Mouse (Mus musculus): ENCODE results near the gene Cyp3a57.
"Not testable (repeated sequence)": the region's sequence is repeated elsewhere in the genome, so short reads cannot be mapped to it uniquely, and the experiment has no call there.

The Cyp3a57 gene

DNA sequence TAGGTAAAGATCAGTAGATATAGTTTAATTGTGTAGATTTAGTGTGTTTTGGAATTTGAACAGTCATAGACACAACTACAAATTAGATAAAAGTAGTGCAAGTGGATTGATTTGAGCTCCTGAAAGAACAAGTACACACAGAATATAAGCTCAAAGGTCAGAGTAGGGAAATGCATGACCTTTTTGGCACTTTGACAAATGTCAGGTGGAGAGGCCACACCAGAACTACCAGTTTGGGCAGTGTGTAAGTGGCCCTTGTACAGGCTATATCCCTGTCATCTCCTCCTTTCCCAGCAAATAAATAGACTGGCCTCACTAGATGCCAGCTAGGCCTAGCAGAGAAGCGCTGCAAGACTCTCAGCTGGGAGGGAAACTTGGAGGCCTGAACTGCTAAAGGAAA is at the start of gene Cyp3a57:
Cyp3a57 (plus strand) TSS at position 339 of the 400 bp plus-strand sequence.
- no peak for DNase-seq (ENCODE audit: low read depth)

DNA sequence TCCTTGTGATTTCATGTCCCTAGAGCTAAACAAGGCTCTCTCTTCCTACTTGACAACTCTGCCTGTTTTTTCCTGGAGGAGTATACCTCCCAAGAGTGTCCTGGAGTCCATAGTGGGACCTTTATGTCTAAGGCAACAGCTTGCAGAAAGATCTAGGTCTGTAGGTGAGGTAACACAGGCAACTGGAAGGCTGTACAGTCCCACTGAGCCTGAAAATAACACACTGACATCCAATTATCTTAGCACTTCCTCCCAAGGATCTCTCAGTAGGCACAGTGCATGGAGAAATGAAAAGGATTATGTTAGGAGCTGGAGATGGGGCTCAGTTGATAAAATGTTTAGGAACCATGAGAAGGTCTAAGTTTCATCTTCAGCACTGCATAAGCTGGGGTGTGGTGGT is 44.6 kb upstream of the Cyp3a57 start:
- DNase-seq (ENCODE audit: low read depth), result no peak

GRCm38 (mm10) chr5:145301796-145302195 is 43.3 kb upstream of the Cyp3a57 start:
- DNase-seq (ENCODE audit: low read depth), result not testable (repeated sequence)

- DNase-seq (ENCODE audit: low read depth), result no peak
Observed at GRCm38 (mm10) chr5:145302424-145302823, 42.7 kb upstream of the Cyp3a57 start.

DNA sequence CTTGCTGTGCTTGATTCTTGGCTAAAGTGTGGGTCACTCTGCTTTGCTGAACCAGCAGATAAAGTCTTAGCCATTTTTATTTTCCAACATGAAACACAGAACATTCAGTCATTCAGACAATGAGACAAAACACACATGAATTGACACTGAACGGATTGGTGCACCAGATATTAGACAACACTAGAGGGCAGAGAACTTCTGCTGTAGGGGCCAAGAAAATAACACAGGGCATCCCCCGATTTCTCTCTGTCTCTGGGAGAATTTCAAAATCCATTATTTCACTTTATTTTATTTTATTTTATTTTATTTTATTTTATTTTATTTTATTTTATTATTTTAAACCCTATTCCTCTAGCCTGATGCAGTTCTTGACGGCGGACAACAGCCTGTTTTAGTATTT is 38.1 kb upstream of the Cyp3a57 start:
- not testable (repeated sequence) for DNase-seq (ENCODE audit: low read depth)

GRCm38 (mm10) chr5:145307811-145308210 is 37.3 kb upstream of the Cyp3a57 start:
- not testable (repeated sequence) for DNase-seq (ENCODE audit: low read depth)

DNA sequence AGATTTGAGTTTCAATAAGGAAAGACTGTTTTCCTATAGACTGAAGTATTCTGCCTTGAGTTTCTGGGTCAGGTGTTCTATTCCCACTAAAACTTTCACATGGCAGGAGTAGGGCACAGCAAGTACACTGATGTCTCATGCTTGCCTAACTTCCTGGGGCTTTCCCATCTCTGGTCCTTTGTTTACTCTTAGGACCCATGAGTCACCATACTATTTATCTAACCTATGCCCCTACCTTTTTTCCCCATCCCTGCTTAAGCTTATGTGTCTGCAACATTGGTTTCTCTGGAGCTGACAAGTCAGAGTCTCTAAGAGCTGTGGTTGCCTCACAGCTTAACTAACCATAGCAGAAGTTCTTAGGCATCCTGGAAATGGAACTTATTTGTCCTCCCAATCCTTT is 31.2 kb upstream of the Cyp3a57 start:
- no peak for DNase-seq (ENCODE audit: low read depth)

DNA sequence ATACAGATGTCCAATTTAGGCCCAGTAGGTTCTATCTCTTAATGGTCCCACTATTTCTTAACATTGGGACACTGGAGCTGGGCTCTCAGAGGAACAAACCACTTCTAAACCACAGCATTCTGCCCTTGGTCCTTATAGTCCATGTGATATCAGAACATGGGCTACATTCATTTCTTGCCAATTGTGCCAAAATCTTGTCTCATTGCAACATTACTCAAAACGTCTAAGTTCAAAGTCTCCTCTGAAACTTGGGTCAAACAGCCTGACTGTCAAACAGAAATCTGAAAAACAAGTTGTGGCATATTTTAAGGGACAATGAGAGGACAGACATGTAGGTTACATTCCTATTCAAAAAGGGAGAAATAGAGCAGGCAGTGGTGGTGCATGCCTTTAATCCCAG is 27.9 kb upstream of the Cyp3a57 start:
- no peak for DNase-seq (ENCODE audit: low read depth)

DNA sequence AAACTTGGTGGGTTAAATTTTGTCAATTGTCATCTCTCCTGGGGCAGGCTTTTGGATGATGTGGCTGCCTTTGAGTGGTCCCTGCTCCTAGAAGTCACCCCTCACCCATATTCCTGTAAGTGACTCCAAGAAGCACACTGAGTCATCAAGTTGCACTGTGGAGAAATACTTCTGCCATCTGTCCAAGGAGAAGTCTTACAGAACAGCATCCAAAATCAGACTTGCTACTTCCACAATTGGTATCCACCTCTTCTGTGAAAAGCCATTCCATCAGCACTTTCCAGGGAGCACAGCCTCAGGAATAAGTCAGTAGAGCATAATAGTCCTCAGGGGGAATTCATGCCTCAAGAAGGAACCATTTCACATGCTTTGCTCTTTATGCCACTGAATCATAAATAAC is 6.3 kb upstream of the Cyp3a57 start:
- DNase-seq (ENCODE audit: low read depth), result not testable (repeated sequence)

- DNase-seq (ENCODE audit: low read depth), result no peak
Observed at GRCm38 (mm10) chr5:145349697-145350096, 4.6 kb downstream of the Cyp3a57 start.

DNA sequence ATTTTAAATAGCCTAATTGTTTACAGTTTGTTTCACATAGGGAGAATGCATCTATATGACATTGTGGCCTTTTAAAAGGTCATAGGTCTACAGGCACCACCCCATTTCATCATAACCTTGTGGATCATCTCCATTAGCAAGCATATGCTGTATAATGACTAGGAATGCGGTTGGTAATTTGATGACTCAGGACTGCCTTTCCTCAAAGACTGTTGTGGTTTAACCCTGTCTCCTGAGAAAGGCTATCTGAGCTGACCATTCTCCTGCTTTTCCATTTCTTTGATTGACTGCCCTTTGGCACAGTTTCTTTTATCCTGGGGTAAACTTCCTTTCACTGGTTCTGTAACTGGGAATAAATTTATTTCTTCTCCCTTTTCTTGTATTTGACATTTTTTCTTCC is 8.0 kb downstream of the Cyp3a57 start:
- DNase-seq (ENCODE audit: low read depth), result no peak

GRCm38 (mm10) chr5:145415416-145415815 is 70.3 kb downstream of the Cyp3a57 start:
- DNase-seq (ENCODE audit: low read depth), result not testable (repeated sequence)

DNA sequence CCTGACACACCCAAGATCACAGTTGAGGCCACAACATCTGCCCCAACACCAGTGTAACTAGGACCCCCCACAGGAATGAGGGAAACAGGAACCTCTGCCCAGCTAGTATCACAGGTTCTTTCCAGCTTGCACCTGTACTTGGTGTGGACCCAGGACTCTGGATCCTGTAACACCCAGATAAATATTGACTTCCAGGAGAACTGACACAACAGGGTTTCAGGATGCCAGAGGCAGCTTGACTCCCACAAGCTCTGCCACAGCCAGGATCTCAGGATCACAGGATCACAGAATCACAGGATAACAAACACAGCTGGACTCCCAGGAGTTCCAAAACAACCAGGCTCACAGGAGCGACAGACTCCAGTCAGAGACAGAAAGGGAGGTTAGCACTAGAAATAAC is 77.2 kb downstream of the Cyp3a57 start:
- DNase-seq (ENCODE audit: low read depth), result no peak

- no peak for DNase-seq (ENCODE audit: low read depth)
Observed at GRCm38 (mm10) chr5:145431004-145431403, 85.9 kb downstream of the Cyp3a57 start.

DNA sequence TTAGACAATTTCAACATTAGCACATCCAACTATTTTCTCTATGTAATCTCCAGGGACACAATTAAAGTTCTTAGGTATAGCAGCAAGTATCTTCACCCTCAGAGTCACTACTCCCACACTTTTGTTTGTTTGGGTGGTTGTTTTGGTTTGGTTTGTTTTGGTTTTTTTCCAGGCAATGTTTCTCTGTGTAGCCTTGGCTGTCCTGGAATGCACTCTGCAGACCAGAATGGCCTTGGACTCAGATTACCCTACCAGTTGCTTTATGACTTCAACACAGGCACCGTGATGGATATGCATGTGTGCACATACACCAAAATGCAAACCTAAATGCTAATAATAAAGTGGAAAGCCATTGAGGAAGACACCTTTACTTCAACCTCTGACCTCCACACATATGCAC is 88.6 kb downstream of the Cyp3a57 start:
- no peak for DNase-seq (ENCODE audit: low read depth)
